Mouse (Mus musculus) C2C12 (cell line): ENCODE measurements around the gene Tob2.

ENCODE experiments used
- CTCF ChIP-seq: IDR thresholded peaks from one replicate; pipeline ENCODE4 v1.5.1; 2011; ENCODE audit not compliant: control insufficient read depth, insufficient read depth, insufficient read length
- USF1 ChIP-seq: IDR thresholded peaks from one replicate; pipeline ENCODE4 v1.6.1; 2011; ENCODE audit warnings: low read depth, mild to moderate bottlenecking, control low read depth, moderate library complexity

DNA sequence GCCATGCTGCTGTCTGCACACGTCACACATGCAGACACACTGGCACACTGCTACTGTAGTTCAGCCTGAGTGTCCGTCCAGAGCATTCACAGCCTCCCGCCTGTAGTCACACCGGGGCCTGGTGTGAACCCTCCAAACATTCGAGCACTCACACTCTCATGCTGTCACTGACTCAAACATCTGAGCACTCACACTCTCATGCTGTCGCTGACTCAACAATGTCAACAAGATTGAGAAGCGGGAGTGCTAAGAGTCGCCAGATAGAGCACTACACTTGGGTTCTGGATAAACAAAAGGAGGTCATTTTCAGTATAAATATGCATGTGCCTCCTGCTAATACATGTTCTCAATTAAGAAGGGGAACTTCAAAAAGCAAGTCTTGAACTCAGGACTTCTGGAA lies 49.4 kb upstream of the Tob2 start:
- no peak for TF ChIP-seq CTCF
- no peak for TF ChIP-seq USF1
